Mouse (Mus musculus) lung, embryonic 16.5 days (tissue): ENCODE measurements around the gene Dvl1. TPM values are rescaled to one million over a fixed set of nuclear protein-coding genes. Genes with fewer than 3 reads are reported as not detected.

Experiments used
- ATAC-seq: fragments of 200-750 bp; cut with Nextera tagmentation; 2 replicates; pipeline ENCODE4 v1.8.0; 2017; ENCODE audit warnings: low read depth, mild to moderate bottlenecking, moderate library complexity
- H3K27ac ChIP-seq: fragments of 300-500 bp; sonication (generic); 2 replicates; pipeline ENCODE4 v1.5.1; 2014; ENCODE audit warnings: mild to moderate bottlenecking, control low read depth, low read length
- H3K27me3 ChIP-seq: fragments of 300-500 bp; sonication (generic); 2 replicates; pipeline ENCODE4 v1.6.1; 2014; ENCODE audit warnings: low read depth, low read length, mixed read lengths; ENCODE audit not compliant: control insufficient read depth, insufficient read depth
- H3K36me3 ChIP-seq: fragments of 300-500 bp; sonication (generic); 2 replicates; pipeline ENCODE4 v1.6.1; 2014; ENCODE audit warnings: low read length; ENCODE audit not compliant: control insufficient read depth, insufficient read depth
- H3K4me1 ChIP-seq: fragments of 300-500 bp; sonication (generic); replicated peaks from 2 replicates; pipeline ENCODE4 v1.6.1; 2014; ENCODE audit warnings: low read length, mixed read lengths; ENCODE audit not compliant: control insufficient read depth, insufficient read depth
- H3K4me2 ChIP-seq: fragments of 300-500 bp; sonication (generic); 2 replicates; pipeline ENCODE4 v1.6.1; 2014; ENCODE audit warnings: low read depth, low read length, control low read depth
- H3K4me3 ChIP-seq: fragments of 300-500 bp; sonication (generic); 2 replicates; pipeline ENCODE4 v1.5.1; 2014; ENCODE audit warnings: mild to moderate bottlenecking, low read length, control low read depth
- H3K9ac ChIP-seq: fragments of 300-500 bp; sonication (generic); 2 replicates; pipeline ENCODE4 v1.6.1; 2014; ENCODE audit warnings: low read length, control low read depth
- H3K9me3 ChIP-seq: fragments of 300-500 bp; sonication (generic); 2 replicates; pipeline ENCODE4 v1.6.1; 2016; ENCODE audit warnings: low read length; ENCODE audit not compliant: control insufficient read depth
- WGBS: fragments of 180-500 bp; shearing (Covaris S2); extraction: QIAGEN DNeasy Blood & Tissue Kit; methylation state at CpG from one replicate; pipeline ENCODE4 v1.1.7; 2014; 5-methylcytosine and 5-hydroxymethylcytosine counted together
- polyA plus RNA-seq: library from polyadenylated mRNA; unstranded; fragments of >200 nt; fragmentation: Nextera tagmentation; extraction: Ambion mirVana; gene quantifications from 2 replicates; pipeline ENCODE4 v1.2.1, GENCODE M21; 2015

Dvl1 gene
- polyA plus RNA-seq, 1 experiment from 2014 or later = 4.5 TPM

GRCm38 (mm10) chr4:155887674-155888073, 40.5 kb downstream of the Dvl1 start:
- ATAC-seq = no peak
- Histone ChIP-seq H3K9ac (no peak overlapping the region), H3K36me3 (peaks cover 23% of the 10 kb centered on the region), H3K27me3 (no peaks in the 10 kb centered on the region), H3K4me2 (no peak overlapping the region), H3K9me3 (no peaks in the 10 kb centered on the region), H3K4me1 (peaks cover 8% of the 10 kb centered on the region), H3K27ac (no peak overlapping the region), H3K4me3 (no peak overlapping the region)
- 88% methylated on average over 10 of the region's 10 CpGs for WGBS

- Histone ChIP-seq H3K4me3 (no peak overlapping the region), H3K27ac (no peak overlapping the region), H3K36me3 (peaks cover 23% of the 10 kb centered on the region), H3K9me3 (no peaks in the 10 kb centered on the region), H3K27me3 (no peaks in the 10 kb centered on the region), H3K4me2 (no peak overlapping the region), H3K4me1 (peaks cover 11% of the 10 kb centered on the region), H3K9ac (no peak overlapping the region)
- no peak for ATAC-seq
- WGBS = 88% methylated on average over 9 of the region's 9 CpGs
Measured at GRCm38 (mm10) chr4:155888181-155888580, 41.0 kb downstream of the Dvl1 start.

- no peaks in the 10 kb centered on the region for H3K9me3 ChIP-seq
- no peak overlapping the region for H3K27ac ChIP-seq
- H3K9ac ChIP-seq = no peak overlapping the region
- H3K4me1 ChIP-seq = peaks cover 23% of the 10 kb centered on the region
- no peaks in the 10 kb centered on the region for H3K27me3 ChIP-seq
- no peak overlapping the region for H3K4me3 ChIP-seq
- 74% methylated on average over 5 of the region's 5 CpGs for WGBS
- ATAC-seq = no peak
- peaks cover 23% of the 10 kb centered on the region for H3K36me3 ChIP-seq
- no peak overlapping the region for H3K4me2 ChIP-seq
Measured at GRCm38 (mm10) chr4:155889316-155889715, 42.1 kb downstream of the Dvl1 start.

- no peaks in the 10 kb centered on the region for H3K27me3 ChIP-seq
- peak overlapping the region; percentile 73 for H3K9ac ChIP-seq
- WGBS = 0% methylated on average over 34 of the region's 34 CpGs
- no peak for ATAC-seq
- peaks cover 37% of the 10 kb centered on the region for H3K4me1 ChIP-seq
- H3K36me3 ChIP-seq = peaks cover 17% of the 10 kb centered on the region; the same call in 1 of the 2 replicates
- H3K4me2 ChIP-seq = peak overlapping the region; percentile 91
- H3K4me3 ChIP-seq = peak overlapping the region; percentile 90
- no peaks in the 10 kb centered on the region for H3K9me3 ChIP-seq
- no peak overlapping the region for H3K27ac ChIP-seq
Measured at GRCm38 (mm10) chr4:155891011-155891471, 43.8 kb downstream of the Dvl1 start.

- ATAC-seq = peak; percentile 91
- peak within 1 kb of the TSS; percentile 90 for H3K4me3 ChIP-seq
- WGBS = under 1% methylated on average over 52 of the region's 52 CpGs
Measured at GRCm38 (mm10) chr4:155891551-155892001, 44.4 kb downstream of the Dvl1 start, which contains the start of the genes Pusl1 and Acap3. Pusl1 (minus strand) TSS chr4:155891781. Acap3 (plus strand) TSS chr4:155891822.

GRCm38 (mm10) chr4:155892017-155892416, 44.8 kb downstream of the Dvl1 start:
- WGBS = under 1% methylated on average over 43 of the region's 56 CpGs
- H3K27me3 ChIP-seq = no peaks in the 10 kb centered on the region
- H3K4me3 ChIP-seq = peak overlapping the region; percentile 90
- H3K36me3 ChIP-seq = peaks cover 15% of the 10 kb centered on the region; the same call in 1 of the 2 replicates
- H3K4me2 ChIP-seq = peak overlapping the region; percentile 91
- peak overlapping the region; percentile 95 for H3K9ac ChIP-seq
- peak overlapping the region; percentile 99 for H3K27ac ChIP-seq
- peaks cover 37% of the 10 kb centered on the region for H3K4me1 ChIP-seq
- ATAC-seq = peak; percentile 92
- H3K9me3 ChIP-seq = no peaks in the 10 kb centered on the region

More at GRCm38 (mm10) chr4:155891551-155892001, 44.4 kb downstream of the Dvl1 start, which contains the start of the genes Pusl1 and Acap3:
- Histone ChIP-seq H3K36me3 (peaks cover 13% of the 10 kb centered on the region; the same call in 1 of the 2 replicates), H3K27me3 (no peaks in the 10 kb centered on the region), H3K27ac (peak within 1 kb of the TSS; percentile 99), H3K9me3 (no peaks in the 10 kb centered on the region), H3K4me2 (peak within 1 kb of the TSS; percentile 91), H3K4me1 (peaks cover 37% of the 10 kb centered on the region), H3K9ac (peak within 1 kb of the TSS; percentile 95)

GRCm38 (mm10) chr4:155892438-155893211, 45.4 kb downstream of the Dvl1 start:
- peak overlapping the region; percentile 99 for H3K27ac ChIP-seq
- H3K27me3 ChIP-seq = no peaks in the 10 kb centered on the region
- H3K4me3 ChIP-seq = peak overlapping the region; percentile 90
- H3K4me2 ChIP-seq = peak overlapping the region; percentile 91
- peak overlapping the region; percentile 95 for H3K9ac ChIP-seq
- H3K4me1 ChIP-seq = peaks cover 37% of the 10 kb centered on the region
- 5% methylated on average over 37 of the region's 37 CpGs for WGBS
- peak; percentile 16 for ATAC-seq
- peaks cover 14% of the 10 kb centered on the region; the same call in 1 of the 2 replicates for H3K36me3 ChIP-seq
- H3K9me3 ChIP-seq = no peaks in the 10 kb centered on the region

GRCm38 (mm10) chr4:155893212-155893690, 46.0 kb downstream of the Dvl1 start:
- Histone ChIP-seq H3K27me3 (no peaks in the 10 kb centered on the region), H3K9ac (peak overlapping the region; percentile 95; the same call in 1 of the 2 replicates), H3K4me3 (peak overlapping the region; percentile 90), H3K4me1 (peaks cover 37% of the 10 kb centered on the region), H3K36me3 (peaks cover 9% of the 10 kb centered on the region; the same call in 1 of the 2 replicates), H3K27ac (no peak overlapping the region), H3K4me2 (peak overlapping the region; percentile 91), H3K9me3 (no peaks in the 10 kb centered on the region)
- ATAC-seq = no peak
- 69% methylated on average over 8 of the region's 8 CpGs for WGBS

- peak overlapping the region; percentile 42 for H3K9ac ChIP-seq
- no peaks in the 10 kb centered on the region for H3K27me3 ChIP-seq
- H3K4me1 ChIP-seq = peaks cover 37% of the 10 kb centered on the region
- peak overlapping the region; percentile 48 for H3K4me2 ChIP-seq
- peak overlapping the region; percentile 11 for H3K4me3 ChIP-seq
- 18% methylated on average over 8 of the region's 8 CpGs for WGBS
- H3K36me3 ChIP-seq = peaks cover 9% of the 10 kb centered on the region; the same call in 1 of the 2 replicates
- H3K9me3 ChIP-seq = no peaks in the 10 kb centered on the region
- ATAC-seq = peak; percentile 30
- H3K27ac ChIP-seq = peak overlapping the region; percentile 73
Measured at GRCm38 (mm10) chr4:155894311-155894881, 47.2 kb downstream of the Dvl1 start.
